Mouse (Mus musculus) brain, embryonic 18.5 days (tissue): Measurements from ENCODE around the gene Sgf29.
A peak's percentile ranks its signal among the peaks of the same experiment; 100 is the strongest.
"Not testable (repeated sequence)": the region's sequence is repeated elsewhere in the genome, so short reads cannot be mapped to it uniquely, and the experiment has no call there.

Experiments used
- DNase-seq: peaks from one replicate; pipeline ENCODE4 v3.0.0-alpha.2; 2012; ENCODE audit warnings: low read depth, low spot score

Sgf29 gene

DNA sequence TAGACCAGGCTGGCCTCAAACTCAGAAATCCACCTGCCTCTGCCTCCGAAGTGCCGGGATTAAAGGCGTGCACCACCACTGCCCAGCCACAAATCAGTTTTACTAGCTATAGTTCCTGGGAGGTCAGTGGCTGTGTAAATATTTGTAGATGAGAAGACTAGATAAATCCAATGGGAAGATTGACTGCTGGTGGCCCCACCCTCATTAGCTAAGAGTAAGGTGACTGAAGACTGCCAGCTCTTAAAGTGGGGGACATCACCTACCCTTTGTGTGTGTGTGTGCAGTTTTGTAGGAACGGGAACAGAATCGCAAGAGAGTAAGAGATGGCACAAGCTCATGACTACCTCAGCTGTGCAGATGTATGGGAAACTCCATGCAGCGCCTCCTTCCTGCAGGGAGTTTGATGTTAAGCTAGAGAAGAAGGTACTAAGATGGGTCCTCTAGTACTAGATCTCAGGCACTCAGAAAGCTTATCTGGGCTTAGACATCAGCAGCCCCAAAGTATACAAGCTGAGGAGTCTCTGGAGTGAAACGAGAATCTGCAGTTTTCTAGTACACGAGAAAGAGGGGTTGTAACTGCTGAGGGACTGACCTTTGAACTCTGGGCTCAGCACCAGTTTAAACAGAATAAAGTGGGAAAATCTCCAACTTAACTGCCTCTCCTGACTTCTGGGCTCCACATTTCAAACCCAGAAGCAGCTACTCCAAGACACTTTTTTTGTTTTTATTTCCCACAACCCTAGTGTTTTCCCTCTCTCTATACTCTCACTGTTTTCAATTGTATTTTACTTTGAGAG is 29.6 kb downstream of the Sgf29 start:
- DNase-seq: no peak

DNA sequence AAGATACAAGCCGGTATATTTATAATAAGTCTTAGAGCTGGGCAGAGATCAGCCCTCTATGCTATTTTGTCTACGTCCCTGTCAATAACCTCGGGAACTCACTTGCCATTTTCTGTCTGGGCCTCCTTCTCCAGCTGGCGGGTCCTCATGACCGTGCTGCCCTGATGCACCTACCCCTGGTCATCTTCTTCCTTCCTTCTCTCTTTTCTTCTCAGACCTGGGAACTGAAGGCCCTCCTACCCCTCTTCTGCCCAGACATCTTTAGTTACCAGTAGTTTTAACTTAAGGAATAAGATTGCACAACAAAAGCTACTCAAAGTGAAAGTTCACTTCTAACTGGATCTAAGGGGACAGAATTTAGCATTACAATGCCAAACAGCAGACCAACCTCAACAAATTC is 30.6 kb downstream of the Sgf29 start:
- DNase-seq: no peak

GRCm38 (mm10) chr7:126681221-126681620 is 32.1 kb downstream of the Sgf29 start:
- DNase-seq: no peak

GRCm38 (mm10) chr7:126688156-126688555 is 39.0 kb downstream of the Sgf29 start:
- not testable (repeated sequence) for DNase-seq

DNA sequence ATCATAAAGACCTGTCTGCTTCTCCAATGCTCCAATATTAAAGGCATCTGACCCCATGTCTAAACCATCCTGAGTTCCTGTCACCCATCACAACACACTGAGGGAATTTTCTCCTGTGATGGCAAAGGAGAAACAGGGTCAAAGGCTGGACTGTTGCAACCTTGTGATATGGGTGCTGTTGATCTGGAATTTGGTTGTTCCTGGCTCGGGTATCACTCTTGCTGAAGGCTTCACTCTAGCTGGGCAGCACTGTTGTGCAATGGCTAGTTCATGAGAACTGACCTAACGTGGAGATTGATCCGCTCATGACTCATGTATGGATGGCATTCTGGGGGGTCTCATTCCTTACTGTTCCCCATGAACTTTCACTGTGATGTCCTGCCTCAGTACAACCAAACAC is 39.9 kb downstream of the Sgf29 start:
- no peak for DNase-seq

- DNase-seq: no peak
Observed at GRCm38 (mm10) chr7:126690737-126691136, 41.6 kb downstream of the Sgf29 start.

DNA sequence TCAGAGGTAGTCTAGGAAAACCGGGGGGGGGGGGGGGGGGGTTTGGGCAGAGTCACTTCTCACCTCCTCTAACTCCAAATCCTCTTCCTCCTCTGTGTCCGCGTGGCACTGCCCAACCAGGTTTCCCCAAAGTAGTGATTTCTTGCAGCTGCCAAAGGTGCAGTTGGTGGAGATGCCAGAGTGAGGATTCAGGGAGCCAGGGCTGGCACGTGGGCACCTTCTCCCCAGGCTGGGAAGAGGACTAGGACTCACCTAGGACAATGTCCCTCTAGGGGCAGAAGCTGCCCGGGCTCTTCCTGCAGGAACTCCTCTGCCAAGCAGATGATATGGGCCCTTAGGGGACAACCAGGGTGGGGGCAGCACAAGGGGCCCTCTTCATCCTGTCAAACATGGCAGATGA is 42.6 kb downstream of the Sgf29 start:
- DNase-seq: no peak

GRCm38 (mm10) chr7:126692426-126692825 is 43.3 kb downstream of the Sgf29 start:
- no peak for DNase-seq

DNA sequence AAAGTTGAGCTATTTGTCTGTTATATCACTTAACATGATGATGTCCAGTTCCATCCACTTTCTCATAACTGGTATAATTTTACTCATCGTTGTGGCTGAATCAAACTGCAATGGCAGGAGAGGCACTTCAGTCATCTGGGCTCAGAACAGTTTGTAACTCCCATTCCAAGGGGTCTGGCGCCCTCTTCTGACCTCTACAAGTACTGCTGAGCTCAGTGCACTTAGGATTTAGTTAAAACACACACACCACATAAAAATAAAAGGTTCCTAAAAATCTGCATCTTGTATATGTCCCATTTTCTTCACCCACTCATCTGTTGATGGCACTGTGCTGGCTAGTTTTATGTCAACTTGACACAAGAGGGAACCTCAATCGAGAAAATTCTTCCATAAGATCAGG is 44.1 kb downstream of the Sgf29 start:
- DNase-seq: no peak

DNA sequence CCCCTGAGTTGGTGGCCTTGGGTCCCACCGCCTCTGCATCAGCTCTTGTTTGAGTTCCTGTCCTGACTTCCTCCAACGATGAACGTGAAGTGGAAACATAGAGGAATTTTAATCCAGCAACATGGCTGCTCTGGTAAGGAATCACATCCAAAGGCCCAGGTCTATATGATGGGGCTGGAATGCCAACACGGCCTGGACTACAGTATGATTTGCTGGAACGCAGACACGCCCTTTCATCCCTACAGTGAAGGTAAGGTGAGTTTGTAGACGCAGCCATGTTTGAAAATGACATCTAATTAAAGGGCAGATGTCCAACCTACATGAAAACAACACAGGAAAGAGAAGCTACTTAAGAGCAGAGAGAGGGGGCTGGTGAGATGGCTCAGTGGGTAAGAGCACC is 44.7 kb downstream of the Sgf29 start:
- DNase-seq: no peak

DNA sequence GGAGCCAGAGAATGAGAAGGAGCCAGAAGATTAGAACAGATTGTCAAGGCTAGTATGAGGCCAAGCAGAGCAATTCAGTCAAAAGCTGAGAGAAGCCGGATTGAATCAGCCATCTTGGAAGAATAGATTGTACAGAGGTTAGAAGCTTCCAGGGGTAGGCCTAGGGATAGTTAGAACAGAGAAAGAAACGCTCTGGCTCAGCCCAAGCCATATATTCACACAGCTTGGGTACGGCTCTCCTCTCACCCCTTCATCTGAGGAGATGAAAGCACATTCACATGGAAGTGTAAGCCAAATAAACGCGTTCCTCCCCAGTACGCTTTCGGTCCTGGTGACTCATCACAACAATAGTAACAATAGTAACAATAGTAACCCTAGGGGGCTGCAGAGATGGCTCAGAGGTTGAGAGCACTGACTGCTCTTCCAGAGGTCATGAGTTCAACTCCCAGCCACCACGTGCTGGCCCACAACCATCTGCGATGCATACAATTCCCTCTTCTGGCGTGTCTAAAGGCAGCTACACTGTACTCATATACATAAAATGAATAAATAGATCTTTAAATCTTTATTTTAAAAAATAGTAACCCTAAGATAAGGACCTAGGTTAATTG is 45.4 kb downstream of the Sgf29 start:
- no peak for DNase-seq

DNA sequence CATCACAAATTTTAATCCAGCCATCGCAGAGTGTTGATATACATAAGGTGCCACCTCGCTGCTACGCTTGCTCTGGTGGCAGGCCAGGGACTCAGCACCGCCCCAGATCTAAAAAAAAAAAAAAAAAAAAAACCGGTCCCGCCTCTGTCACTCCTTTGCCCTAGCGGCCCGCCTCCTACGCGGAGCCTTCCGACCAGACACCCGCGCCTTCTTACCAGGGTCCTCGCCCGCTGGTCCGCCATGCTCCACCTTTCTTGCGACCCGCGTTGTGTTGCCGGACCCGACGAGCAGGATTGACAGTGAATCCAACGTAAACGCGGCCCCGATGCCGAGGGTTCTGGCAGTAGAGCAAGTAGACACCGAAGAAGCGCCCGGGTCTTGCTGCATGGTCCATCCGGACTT is 46.1 kb downstream of the Sgf29 start, which contains the start of gene Bola2:
Gene Bola2, plus strand, starts transcription at position 192 of the 402 bp plus-strand sequence.
- no peak for DNase-seq

DNA sequence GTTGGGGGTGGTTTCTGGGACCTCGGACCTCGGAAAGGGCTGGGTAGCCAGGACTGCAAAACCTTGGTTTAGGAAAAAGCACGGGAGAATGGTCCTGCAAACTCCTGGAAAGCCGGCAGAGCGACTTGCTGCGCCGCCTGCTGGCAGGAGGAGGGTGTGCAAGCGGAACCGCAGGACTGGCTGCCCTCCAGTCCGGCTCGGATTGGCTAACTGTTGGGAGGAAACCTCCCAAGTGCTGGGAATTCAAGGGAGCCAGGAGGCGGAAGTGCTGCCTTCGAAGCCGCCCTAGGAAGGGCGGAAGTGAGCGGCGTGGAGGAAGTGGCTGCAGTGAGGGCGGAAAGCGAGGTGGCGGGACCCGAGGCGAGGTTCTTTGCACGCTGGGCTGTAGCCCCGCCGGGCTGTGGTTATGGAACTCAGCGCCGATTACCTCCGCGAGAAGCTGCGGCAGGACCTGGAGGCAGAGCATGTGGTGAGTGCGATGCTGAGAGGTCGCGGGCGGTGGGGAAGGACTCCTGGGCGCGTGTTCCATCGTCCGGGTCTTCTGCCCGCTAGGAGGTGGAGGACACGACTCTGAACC is 46.6 kb downstream of the Sgf29 start, which contains the start of gene Slx1b:
Gene Slx1b, minus strand, starts transcription at position 154 of the 577 bp plus-strand sequence.
- DNase-seq: peak; percentile 95

- DNase-seq: no peak
Observed at GRCm38 (mm10) chr7:126696303-126696702, 47.2 kb downstream of the Sgf29 start.

DNA sequence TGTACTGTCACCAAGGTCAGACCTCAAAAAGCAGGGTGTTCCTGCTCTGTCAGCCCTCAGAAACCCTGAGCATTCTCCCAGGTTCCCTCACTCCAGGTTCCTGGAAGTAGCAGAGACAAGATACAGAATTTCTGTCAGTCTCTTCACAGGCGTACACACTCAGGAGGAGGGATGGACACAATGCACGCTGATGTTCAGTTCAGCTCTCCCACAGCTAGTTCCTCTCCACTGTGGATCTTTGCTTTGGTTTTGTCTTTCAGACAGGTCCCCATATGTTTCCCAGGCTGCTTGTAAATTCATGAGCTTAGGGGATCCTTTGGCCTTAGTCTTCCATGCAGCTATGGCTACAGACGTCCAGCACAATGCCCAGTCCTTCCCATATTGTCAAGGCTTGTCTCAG is 47.8 kb downstream of the Sgf29 start:
- no peak for DNase-seq

DNA sequence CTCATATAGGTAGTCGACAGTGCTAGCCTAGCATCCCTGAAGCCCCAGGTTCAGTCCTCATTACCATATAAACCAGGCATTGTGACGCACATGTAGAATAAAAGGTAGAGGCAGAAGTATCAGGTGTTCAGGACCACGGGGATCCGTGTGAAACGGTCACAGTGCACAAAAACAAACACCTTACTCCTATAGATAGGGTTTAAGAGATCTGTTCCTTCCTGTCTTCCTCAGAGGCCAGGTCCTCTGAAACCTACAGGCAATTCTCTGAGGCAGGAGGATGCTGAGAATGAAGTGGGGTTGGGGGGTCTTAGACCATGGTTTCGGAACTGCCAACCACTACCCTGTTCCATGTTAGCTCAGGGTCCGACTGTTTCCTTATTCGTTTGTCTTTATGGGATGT is 48.7 kb downstream of the Sgf29 start:
- DNase-seq: no peak

DNA sequence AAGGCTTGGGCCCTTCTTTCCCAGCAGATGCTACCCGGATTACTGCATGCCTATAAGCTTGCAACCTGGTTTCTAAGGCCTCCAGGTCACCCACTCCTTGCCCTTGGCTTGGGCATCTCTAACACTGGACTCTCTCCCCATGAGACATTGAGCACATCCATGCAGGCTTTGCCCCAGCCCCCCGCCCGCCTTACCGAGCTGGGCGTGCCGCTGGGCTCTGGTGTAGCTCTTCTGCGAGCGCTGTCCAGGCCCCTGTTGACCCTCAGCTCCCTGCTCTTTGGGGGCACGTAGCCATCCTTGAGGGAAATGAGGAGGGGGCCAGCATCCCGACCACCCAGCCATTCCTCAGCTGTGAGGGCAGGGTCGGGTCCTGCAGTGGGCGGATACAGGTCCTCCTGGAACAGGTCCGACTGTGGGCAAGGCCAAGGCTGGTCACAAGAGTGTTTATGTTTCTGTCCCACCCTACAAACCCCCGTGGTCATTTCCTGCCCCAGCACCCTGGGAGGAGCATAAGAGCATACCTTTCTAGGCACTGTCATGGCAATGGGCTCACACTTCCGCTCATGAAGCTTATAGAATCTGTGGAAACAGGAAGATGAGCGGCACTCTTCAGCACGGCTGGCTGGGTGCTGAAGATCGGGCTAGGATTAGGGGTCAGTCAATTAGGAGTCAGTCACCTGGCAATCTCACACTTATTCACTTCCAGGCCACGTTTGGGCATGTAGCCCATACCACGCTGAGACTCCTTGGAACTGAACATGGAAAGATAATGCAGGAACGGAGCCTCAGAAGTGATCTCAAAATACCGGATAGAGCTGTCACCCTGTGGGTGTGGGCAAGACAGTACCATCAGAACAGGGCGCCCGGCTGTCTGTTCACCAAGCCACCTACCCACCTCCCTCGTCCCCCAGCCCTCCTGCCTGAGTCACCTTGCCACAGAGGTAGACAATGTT is 51.2 kb downstream of the Sgf29 start:
- no peak for DNase-seq

DNA sequence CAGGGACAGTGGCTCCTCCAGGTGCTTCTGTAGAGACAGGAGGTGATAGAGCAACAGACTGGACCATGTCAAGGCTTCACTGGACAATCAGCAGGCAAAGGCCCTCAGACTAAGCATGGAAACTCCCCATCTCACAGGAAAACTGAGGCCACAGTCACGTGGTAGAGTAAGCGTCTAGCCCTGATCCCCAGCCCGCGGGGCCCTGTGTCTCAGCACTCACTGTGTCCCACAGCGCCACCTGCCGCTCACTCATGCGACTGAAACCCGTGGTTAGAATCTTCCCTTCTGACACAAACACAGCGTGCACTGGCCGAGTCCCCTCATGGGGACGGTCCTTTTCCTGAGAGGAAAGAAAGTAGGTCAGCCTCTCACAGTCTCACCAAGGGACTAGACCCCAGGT is 52.0 kb downstream of the Sgf29 start:
- no peak for DNase-seq

GRCm38 (mm10) chr7:126701559-126702357 is 52.6 kb downstream of the Sgf29 start:
- DNase-seq: no peak

DNA sequence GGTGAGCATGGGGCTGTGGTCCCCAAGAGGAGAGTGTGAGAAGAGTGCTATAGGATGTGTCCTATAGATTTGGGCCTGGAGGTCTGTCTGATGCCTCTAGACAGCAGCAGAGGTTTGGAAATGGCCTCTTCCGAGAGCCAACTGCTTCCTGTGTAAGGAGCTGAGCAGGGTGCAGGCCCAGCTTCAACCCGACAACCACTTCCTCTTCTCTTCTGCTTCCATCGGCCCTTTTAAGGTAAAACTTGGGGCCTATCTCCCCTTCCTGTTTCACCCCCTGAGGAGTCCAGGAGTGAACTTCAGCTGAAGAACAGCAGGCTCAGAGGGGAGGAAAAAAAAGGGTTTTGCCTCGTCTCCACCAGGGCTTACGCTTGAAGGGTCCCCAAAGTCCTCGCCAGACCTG is 53.2 kb downstream of the Sgf29 start:
- DNase-seq: no peak
